Mouse (Mus musculus) heart, adult 2 months (tissue): ENCODE measurements around the gene Fxyd6. TPM values are rescaled to one million over a fixed set of nuclear protein-coding genes. Genes with fewer than 3 reads are reported as not detected.

Source experiments
- DNase-seq, 2 experiments: peaks; one replicate each; pipeline ENCODE4 v3.0.0; 2021
- H3K27ac ChIP-seq: fragments of 200-600 bp; 2 replicates; pipeline ENCODE4 v1.8.1; 2022
- H3K27me3 ChIP-seq: fragments of 200-500 bp; 2 replicates; pipeline ENCODE4 v1.6.1; 2012; ENCODE audit warnings: mild to moderate bottlenecking, low read length, inconsistent platforms, mixed read lengths; ENCODE audit not compliant: control insufficient read depth, insufficient read depth
- H3K36me3 ChIP-seq: fragments of 200-500 bp; 2 replicates; pipeline ENCODE4 v1.6.1; 2012; ENCODE audit warnings: low read length, inconsistent platforms; ENCODE audit not compliant: control insufficient read depth, insufficient read depth
- H3K4me1 ChIP-seq: fragments of 200-500 bp; 2 replicates; pipeline ENCODE4 v1.6.1; 2011; ENCODE audit warnings: low read length; ENCODE audit not compliant: control insufficient read depth, insufficient read depth
- H3K4me3 ChIP-seq: fragments of 200-600 bp; 2 replicates; pipeline ENCODE4 v1.8.1; 2022
- H3K79me2 ChIP-seq: fragments of 200-500 bp; replicated peaks from 2 replicates; pipeline ENCODE4 v1.6.1; 2012; ENCODE audit warnings: mild to moderate bottlenecking, inconsistent platforms, low read length, moderate library complexity, mixed read lengths; ENCODE audit not compliant: control insufficient read depth, insufficient read depth
- H3K9ac ChIP-seq: fragments of 200-500 bp; 2 replicates; pipeline ENCODE4 v1.6.1; 2012; ENCODE audit warnings: low read depth, mild to moderate bottlenecking, control low read depth, inconsistent platforms, low read length, mixed read lengths
- CTCF ChIP-seq: fragments of 200-600 bp; IDR thresholded peaks from 2 replicates; pipeline ENCODE4 v1.8.1; 2022; ENCODE audit warnings: antibody characterized with exemption, mild to moderate bottlenecking, moderate library complexity
- EP300 ChIP-seq: fragments of 200-500 bp; IDR thresholded peaks from 2 replicates; pipeline ENCODE4 v1.6.1; 2011; ENCODE audit warnings: low read depth, low read length, control low read depth; ENCODE audit not compliant: insufficient read depth
- POLR2A ChIP-seq: fragments of 200-500 bp; IDR thresholded peaks from 2 replicates; pipeline ENCODE4 v1.6.1; 2011; ENCODE audit warnings: mild to moderate bottlenecking, low read depth, low read length, control low read depth; ENCODE audit not compliant: insufficient read depth
- WGBS: fragments of 180-500 bp; shearing (Covaris S2); methylation state at CpG from one replicate; pipeline ENCODE4 v1.1.7; 2018; 5-methylcytosine and 5-hydroxymethylcytosine counted together
- intact Hi-C: fragments of 180-260 bp; cut with DNase I; formaldehyde crosslinking; loops from one replicate; pipeline ENCODE4 v1.15.1; 2025
- polyA plus RNA-seq: library from polyadenylated mRNA; depleted of rRNA; stranded (reverse); fragments of >200 nt; gene quantifications from 2 replicates; pipeline ENCODE4 v1.2.3, GENCODE M21; 2012; rRNA removed
- total RNA-seq, 2 experiments: library from RNA; stranded (reverse); gene quantifications; 2 replicates each; pipeline ENCODE4 v1.2.3; 2021

Fxyd6 gene
- total and polyA plus RNA-seq, 3 experiments = 13.8 to 40.8 (median 14.2) TPM

DNA sequence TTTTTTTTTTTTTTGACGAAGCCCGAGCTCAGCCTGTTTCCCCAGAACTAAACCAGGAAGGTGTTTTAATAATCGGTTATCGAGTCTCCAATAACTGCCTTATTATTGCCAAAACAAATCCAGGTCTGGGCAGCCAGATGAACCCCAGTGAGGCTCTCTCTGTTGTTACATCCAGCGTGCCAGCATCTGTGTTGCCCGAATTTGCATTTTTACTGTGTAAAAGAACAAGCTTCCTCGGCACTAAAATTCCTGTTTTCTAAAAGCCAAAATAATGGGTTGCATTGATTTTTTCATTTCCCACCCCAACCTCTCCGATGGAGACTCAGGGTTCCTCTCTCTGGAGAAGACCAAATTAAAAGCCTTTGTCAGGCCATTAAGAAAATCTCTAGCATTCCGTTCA, 63.1 kb downstream of the Fxyd6 start:
- Histone ChIP-seq H3K79me2 (no peaks in the 10 kb centered on the region), H3K27ac (no peak overlapping the region), H3K9ac (no peak overlapping the region), H3K4me1 (no peaks in the 10 kb centered on the region), H3K27me3 (peaks cover 12% of the 10 kb centered on the region), H3K4me3 (no peak overlapping the region), H3K36me3 (no peaks in the 10 kb centered on the region)
- no peak for DNase-seq
- WGBS = 87% methylated on average over 9 of the region's 9 CpGs
- no peak for TF ChIP-seq POLR2A
- TF ChIP-seq CTCF = no peak
- intact Hi-C loops = no loop called here

DNA sequence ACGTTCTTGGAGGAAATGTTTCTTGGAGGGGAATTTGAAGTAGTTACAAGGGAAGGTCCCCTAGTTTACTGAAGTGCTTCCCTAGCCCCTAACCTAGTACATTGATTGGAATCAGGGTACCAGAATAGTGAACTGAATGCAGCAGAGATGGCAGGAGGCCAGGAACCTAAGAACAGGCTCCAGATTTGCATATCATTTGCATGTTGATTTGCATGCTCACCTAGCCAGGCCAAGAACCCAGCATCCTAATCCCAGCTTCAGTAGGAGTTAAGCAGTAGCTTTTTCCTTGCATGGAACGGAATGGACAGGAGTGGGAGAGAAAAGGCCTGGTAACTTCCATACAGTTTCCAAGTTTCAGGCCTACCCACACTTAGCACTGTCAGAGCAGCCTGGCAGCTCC, 64.2 kb downstream of the Fxyd6 start:
- 82% methylated on average over 2 of the region's 2 CpGs for WGBS
- no peak for TF ChIP-seq POLR2A
- TF ChIP-seq EP300 = no peak
- no peak for TF ChIP-seq CTCF
- intact Hi-C loops = no loop called here
- no peak overlapping the region for H3K4me3 ChIP-seq
- H3K36me3 ChIP-seq = no peaks in the 10 kb centered on the region
- peaks cover 11% of the 10 kb centered on the region for H3K27me3 ChIP-seq
- no peaks in the 10 kb centered on the region for H3K79me2 ChIP-seq
- no peaks in the 10 kb centered on the region for H3K4me1 ChIP-seq
- H3K27ac ChIP-seq = no peak overlapping the region
- no peak for DNase-seq
- no peak overlapping the region for H3K9ac ChIP-seq

DNA sequence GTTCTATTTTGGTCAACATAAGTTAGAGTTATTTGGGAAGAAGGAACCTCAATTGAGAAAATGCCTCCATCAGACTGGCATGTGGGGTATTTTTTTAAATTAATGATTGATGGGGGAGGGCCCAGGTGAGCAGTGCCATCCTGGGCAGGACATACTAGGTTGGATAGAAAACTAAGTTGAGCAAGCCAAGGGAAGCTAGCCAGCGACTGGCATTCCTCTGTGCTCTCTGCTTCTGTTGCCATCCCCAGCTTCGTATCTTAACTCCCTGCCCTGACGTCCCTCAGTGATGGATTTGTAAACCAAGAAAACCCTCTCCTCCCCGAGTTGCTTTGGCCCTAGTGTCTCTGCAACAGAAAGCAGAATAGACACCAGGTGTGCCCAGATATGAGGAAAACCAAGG, 69.0 kb downstream of the Fxyd6 start:
- TF ChIP-seq EP300 (no peak), POLR2A (no peak), CTCF (no peak)
- H3K36me3 ChIP-seq = no peaks in the 10 kb centered on the region
- no peaks in the 10 kb centered on the region; the same call in 1 of the 2 replicates for H3K27me3 ChIP-seq
- no peak overlapping the region for H3K9ac ChIP-seq
- intact Hi-C loops = no loop called here
- no peaks in the 10 kb centered on the region for H3K79me2 ChIP-seq
- WGBS = 63% methylated on average over 4 of the region's 4 CpGs
- H3K4me3 ChIP-seq = no peak overlapping the region
- no peak overlapping the region for H3K27ac ChIP-seq
- no peaks in the 10 kb centered on the region for H3K4me1 ChIP-seq
- no peak for DNase-seq

DNA sequence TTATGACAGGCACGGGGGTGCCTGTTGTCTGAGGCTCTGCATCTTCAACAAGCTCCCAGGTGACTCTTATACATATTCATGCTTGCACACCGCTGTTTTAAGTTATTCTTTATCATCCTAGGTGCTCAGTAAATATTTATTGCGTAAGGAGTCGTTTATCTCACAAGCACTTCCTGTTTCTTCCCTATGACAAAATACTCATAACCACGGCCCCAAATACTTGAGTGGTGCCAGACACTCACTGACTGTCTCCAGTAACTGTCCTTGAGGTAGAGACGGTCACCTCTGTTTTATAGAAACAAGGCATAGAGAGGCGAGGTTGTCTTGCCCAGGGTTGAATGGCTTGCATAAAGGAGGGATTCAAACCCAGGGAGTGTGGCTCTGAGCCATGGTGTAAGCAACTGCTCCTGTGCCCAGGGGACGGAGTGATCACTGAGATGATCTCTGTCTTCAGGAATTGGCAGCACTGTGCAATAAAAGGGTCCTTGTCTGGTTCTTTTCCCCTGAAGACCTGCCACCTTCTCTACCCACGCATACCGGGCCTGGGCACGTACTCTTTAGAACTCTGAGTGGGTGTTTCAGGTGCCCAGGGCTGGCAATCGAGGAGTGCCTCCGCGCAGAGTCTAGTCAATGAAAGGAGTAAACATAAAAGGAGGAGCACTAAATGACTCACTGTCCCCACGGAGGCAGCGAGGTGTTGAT, 70.2 kb downstream of the Fxyd6 start:
- H3K27me3 ChIP-seq = no peaks in the 10 kb centered on the region; the same call in 1 of the 2 replicates
- no peaks in the 10 kb centered on the region for H3K79me2 ChIP-seq
- DNase-seq = no peak
- H3K9ac ChIP-seq = no peak overlapping the region
- H3K36me3 ChIP-seq = no peaks in the 10 kb centered on the region
- no peak overlapping the region for H3K4me3 ChIP-seq
- intact Hi-C loops = no loop called here
- no peaks in the 10 kb centered on the region for H3K4me1 ChIP-seq
- H3K27ac ChIP-seq = no peak overlapping the region
- TF ChIP-seq POLR2A (no peak), CTCF (no peak), EP300 (no peak)
- 73% methylated on average over 16 of the region's 16 CpGs for WGBS

DNA sequence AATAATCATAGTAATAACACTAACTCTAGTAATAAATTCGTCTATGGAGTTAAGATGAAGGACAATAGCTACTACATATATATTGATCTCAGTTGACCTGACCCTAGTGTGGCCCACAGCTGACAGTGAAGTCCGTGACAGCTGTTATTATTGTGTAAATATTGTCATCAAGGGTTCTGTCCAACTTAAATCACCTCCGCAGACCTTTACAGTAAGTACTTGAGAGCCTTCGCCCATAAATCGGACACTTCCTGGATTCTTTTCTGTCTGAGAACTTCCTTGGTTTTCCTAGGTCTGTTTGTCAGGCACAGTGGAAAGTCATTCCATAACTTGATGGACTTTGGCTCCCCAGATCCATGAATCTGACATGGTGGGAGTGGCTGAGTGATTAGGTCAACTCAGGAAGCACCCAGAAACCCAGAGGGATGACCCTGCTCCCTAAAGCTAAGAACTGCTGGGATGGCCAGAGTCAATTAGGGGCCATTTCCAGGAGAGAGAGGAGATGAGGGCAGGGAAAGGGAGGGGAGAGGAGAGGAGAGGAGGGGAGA, 74.3 kb downstream of the Fxyd6 start:
- WGBS = 72% methylated on average over 5 of the region's 5 CpGs
- Histone ChIP-seq H3K36me3 (no peaks in the 10 kb centered on the region), H3K27me3 (peaks cover 1% of the 10 kb centered on the region; the same call in 1 of the 2 replicates), H3K79me2 (no peaks in the 10 kb centered on the region), H3K4me1 (no peaks in the 10 kb centered on the region), H3K27ac (no peak overlapping the region), H3K9ac (no peak overlapping the region), H3K4me3 (no peak overlapping the region)
- intact Hi-C loops = no loop called here
- no peak for DNase-seq
- TF ChIP-seq CTCF (no peak), EP300 (no peak), POLR2A (no peak)

Other genes starting within 250 kb of the Fxyd6 start
- 10 to 100 TPM; 14.2 to 16.9 TPM for gene Scn4b, start 231.8 kb upstream of the Fxyd6 start, total RNA-seq
- 5.1 and 8.3 TPM in 2 replicates for gene Scn4b, start 231.8 kb upstream of the Fxyd6 start, polyA plus RNA-seq
- gene BC049352, start 188.2 kb upstream of the Fxyd6 start, total RNA-seq = not detected
- gene BC049352, start 188.2 kb upstream of the Fxyd6 start, polyA plus RNA-seq = 0.09 and 0.23 TPM in 2 replicates
- not detected for gene Tmprss4, start 166.1 kb upstream of the Fxyd6 start, total RNA-seq
- gene Tmprss4, start 166.1 kb upstream of the Fxyd6 start, polyA plus RNA-seq = 0.82 TPM in 1 of 2 replicates, not detected in the other
- gene Il10ra, start 101.0 kb upstream of the Fxyd6 start, total RNA-seq = 1 to 10 TPM; 1.7 to 1.8 TPM
- 3.6 and 3.7 TPM in 2 replicates for gene Il10ra, start 101.0 kb upstream of the Fxyd6 start, polyA plus RNA-seq
- 1 to 10 TPM; 5.4 to 6.9 TPM for gene Tmprss13, start 51.1 kb upstream of the Fxyd6 start, total RNA-seq
- gene Tmprss13, start 51.1 kb upstream of the Fxyd6 start, polyA plus RNA-seq = 0.94 and 6.9 TPM in 2 replicates
- 1 to 10 TPM; 2.8 to 3.3 TPM for gene Fxyd2, start 29.5 kb downstream of the Fxyd6 start, total RNA-seq
- gene Fxyd2, start 29.5 kb downstream of the Fxyd6 start, polyA plus RNA-seq = 4.2 and 9.7 TPM in 2 replicates
- gene Dscaml1, start 56.4 kb downstream of the Fxyd6 start, total RNA-seq = not detected
- 0.03 and 0.14 TPM in 2 replicates for gene Dscaml1, start 56.4 kb downstream of the Fxyd6 start, polyA plus RNA-seq